Mouse (Mus musculus): Measurements from ENCODE around the gene Gm13272.
A peak's percentile ranks its signal among the peaks of the same experiment; 100 is the strongest.
"Not testable (repeated sequence)": the region's sequence is repeated elsewhere in the genome, so short reads cannot be mapped to it uniquely, and the experiment has no call there.

Gene Gm13272

GRCm38 (mm10) chr4:88779550-88779949, at the start of gene Gm13272:
Gene Gm13272, plus strand, starts transcription at chr4:88779850.
- DNase-seq (ENCODE audit: inconsistent age in 2 of 2, low spot score in 1 of 2) = not testable (repeated sequence)

DNA sequence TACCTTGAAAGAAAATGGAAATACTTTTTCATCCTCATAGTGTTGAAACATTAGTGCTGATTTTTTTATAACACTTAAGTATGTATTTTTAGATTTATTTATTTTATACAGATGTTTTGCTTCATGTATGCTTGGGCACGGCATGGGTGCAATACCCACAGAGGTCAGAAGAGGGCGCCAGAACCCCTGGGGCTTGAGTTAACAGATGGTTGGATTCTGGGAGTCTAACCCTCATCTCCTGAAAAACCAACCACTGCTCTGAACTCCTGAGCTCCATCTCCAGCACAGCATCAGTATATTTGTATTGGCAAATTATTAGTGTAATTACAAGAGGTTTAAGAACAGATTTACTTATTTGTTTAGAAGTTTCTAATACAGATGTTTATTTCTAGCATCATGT, 41.2 kb upstream of the Gm13272 start:
- DNase-seq (ENCODE audit: inconsistent age in 2 of 2, low spot score in 1 of 2) = peak; percentile 60 to 90

- DNase-seq (ENCODE audit: inconsistent age in 2 of 2, low spot score in 1 of 2) = no peak
These were observed 40.6 kb upstream of the Gm13272 start for GRCm38 (mm10) chr4:88739036-88739435.

GRCm38 (mm10) chr4:88741426-88741825, 38.2 kb upstream of the Gm13272 start:
- DNase-seq (ENCODE audit: inconsistent age in 2 of 2, low spot score in 1 of 2) = no peak

GRCm38 (mm10) chr4:88742771-88743371, 36.8 kb upstream of the Gm13272 start:
- no peak for DNase-seq (ENCODE audit: inconsistent age in 2 of 2, low spot score in 1 of 2)

- no peak for DNase-seq (ENCODE audit: inconsistent age in 2 of 2, low spot score in 1 of 2)
These were observed 35.4 kb upstream of the Gm13272 start for GRCm38 (mm10) chr4:88744207-88744606.

- DNase-seq (ENCODE audit: inconsistent age in 2 of 2, low spot score in 1 of 2) = no peak
These were observed 29.7 kb upstream of the Gm13272 start for GRCm38 (mm10) chr4:88749926-88750325.

DNA sequence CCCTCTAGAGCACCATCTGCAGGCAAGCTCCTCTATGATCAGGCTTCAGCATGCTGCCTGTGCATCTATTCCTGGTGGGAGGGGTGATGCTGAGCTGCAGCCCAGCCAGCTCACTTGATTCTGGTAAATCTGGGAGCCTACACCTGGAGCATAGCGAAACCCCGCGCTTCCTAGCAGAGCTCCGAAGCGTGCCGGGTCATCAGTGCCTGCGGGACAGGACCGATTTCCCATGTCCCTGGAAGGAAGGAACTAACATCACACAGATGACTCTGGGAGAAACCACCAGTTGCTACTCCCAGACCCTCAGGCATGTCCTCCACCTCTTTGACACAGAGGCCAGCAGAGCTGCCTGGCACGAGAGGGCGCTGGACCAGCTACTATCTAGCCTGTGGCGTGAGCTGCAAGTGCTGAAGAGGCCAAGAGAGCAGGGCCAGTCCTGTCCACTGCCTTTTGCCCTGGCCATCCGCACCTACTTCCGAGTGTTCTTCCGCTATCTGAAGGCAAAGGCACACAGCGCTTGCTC, 24.8 kb upstream of the Gm13272 start, which contains the start of gene Gm13271:
Gene Gm13271, plus strand, starts transcription at position 51 of the 523 bp plus-strand sequence.
- peak; percentile 75 to 92 for DNase-seq (ENCODE audit: inconsistent age in 2 of 2, low spot score in 1 of 2)

- DNase-seq (ENCODE audit: inconsistent age in 2 of 2, low spot score in 1 of 2) = peak in 1 of 2 experiments; percentile 81
These were observed 22.8 kb upstream of the Gm13272 start for GRCm38 (mm10) chr4:88756581-88757513.

GRCm38 (mm10) chr4:88757628-88758031, 22.0 kb upstream of the Gm13272 start:
- peak; percentile 92 to 99 for DNase-seq (ENCODE audit: inconsistent age in 2 of 2, low spot score in 1 of 2)

- DNase-seq (ENCODE audit: inconsistent age in 2 of 2, low spot score in 1 of 2) = peak in 1 of 2 experiments; percentile 60
These were observed 20.9 kb upstream of the Gm13272 start for GRCm38 (mm10) chr4:88758751-88759150.

GRCm38 (mm10) chr4:88759610-88760268, 19.9 kb upstream of the Gm13272 start, which contains the start of gene Gm13283:
Gene Gm13283, plus strand, starts transcription at chr4:88760119.
- peak; percentile 37 to 81 for DNase-seq (ENCODE audit: inconsistent age in 2 of 2, low spot score in 1 of 2)

- DNase-seq (ENCODE audit: inconsistent age in 2 of 2, low spot score in 1 of 2) = peak; percentile 87 to 92
These were observed 19.2 kb upstream of the Gm13272 start for GRCm38 (mm10) chr4:88760431-88760830.

- DNase-seq (ENCODE audit: inconsistent age in 2 of 2, low spot score in 1 of 2) = peak; percentile 71 to 88
These were observed 17.9 kb upstream of the Gm13272 start for GRCm38 (mm10) chr4:88761776-88762175.

- peak in 1 of 2 experiments; percentile 55 for DNase-seq (ENCODE audit: inconsistent age in 2 of 2, low spot score in 1 of 2)
These were observed 17.3 kb upstream of the Gm13272 start for GRCm38 (mm10) chr4:88762341-88762740.

- peak; percentile 79 to 90 for DNase-seq (ENCODE audit: inconsistent age in 2 of 2, low spot score in 1 of 2)
These were observed 16.1 kb upstream of the Gm13272 start for GRCm38 (mm10) chr4:88763384-88764018.

DNA sequence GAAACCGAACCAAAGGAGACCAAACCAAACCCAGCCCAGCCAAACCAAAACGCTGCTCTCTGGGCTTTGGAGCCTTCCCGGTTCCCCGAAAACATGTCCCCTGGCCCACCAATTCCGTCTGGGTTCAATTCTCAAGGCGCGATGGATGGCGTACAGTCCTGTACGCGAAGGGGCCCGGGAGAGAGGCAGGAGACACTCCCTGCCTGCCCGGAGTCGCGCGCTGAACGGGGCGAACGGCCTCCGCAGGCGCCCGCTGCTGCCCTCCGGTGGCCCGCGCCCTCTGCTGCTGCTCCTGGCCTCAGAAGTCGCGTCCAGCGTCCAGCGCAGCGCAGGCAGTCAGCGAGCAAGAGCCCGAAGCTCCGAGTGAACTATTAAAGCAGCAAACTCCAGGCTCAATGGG, 6.1 kb upstream of the Gm13272 start, which contains the start of gene Gm13290:
Gene Gm13290, plus strand, starts transcription at position 301 of the 400 bp plus-strand sequence.
- DNase-seq (ENCODE audit: inconsistent age in 2 of 2, low spot score in 1 of 2) = not testable (repeated sequence)

DNA sequence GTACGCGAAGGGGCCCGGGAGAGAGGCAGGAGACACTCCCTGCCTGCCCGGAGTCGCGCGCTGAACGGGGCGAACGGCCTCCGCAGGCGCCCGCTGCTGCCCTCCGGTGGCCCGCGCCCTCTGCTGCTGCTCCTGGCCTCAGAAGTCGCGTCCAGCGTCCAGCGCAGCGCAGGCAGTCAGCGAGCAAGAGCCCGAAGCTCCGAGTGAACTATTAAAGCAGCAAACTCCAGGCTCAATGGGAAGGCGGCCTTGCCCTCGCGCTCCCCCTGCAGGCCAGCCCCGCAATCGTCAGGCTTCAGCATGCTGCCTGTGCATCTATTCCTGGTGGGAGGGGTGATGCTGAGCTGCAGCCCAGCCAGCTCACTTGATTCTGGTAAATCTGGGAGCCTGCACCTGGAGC, 3.0 kb upstream of the Gm13272 start, which contains the start of gene Gm13289:
Gene Gm13289, plus strand, starts transcription at position 301 of the 400 bp plus-strand sequence.
- not testable (repeated sequence) for DNase-seq (ENCODE audit: inconsistent age in 2 of 2, low spot score in 1 of 2)

- peak in 1 of 2 experiments; percentile 39 for DNase-seq (ENCODE audit: inconsistent age in 2 of 2, low spot score in 1 of 2)
These were observed 670 bp downstream of the Gm13272 start for GRCm38 (mm10) chr4:88780320-88780719.

GRCm38 (mm10) chr4:88781831-88782230, 2.2 kb downstream of the Gm13272 start, which contains the start of gene Ifnz:
Gene Ifnz, plus strand, starts transcription at chr4:88782131.
- DNase-seq (ENCODE audit: inconsistent age in 2 of 2, low spot score in 1 of 2) = peak in 1 of 2 experiments; percentile 10

Measured in adrenal gland, adult (tissue).